Mouse (Mus musculus) forebrain, embryonic 10.5 days (tissue): ENCODE results near the gene Rbm19. TPM values are rescaled to one million over a fixed set of nuclear protein-coding genes. Genes with fewer than 3 reads are reported as not detected.
A peak's percentile ranks its signal among the peaks of the same experiment; 100 is the strongest.
"Not testable (repeated sequence)": the region's sequence is repeated elsewhere in the genome, so short reads cannot be mapped to it uniquely, and the experiment has no call there.

ENCODE experiments used
- DNase-seq: peaks from one replicate; pipeline ENCODE4 v3.0.0-alpha.2; 2017; ENCODE audit warnings: low spot score; ENCODE audit errors: extremely low spot score
- H3K27ac ChIP-seq: fragments of 300-500 bp; sonication (generic); 2 replicates; pipeline ENCODE4 v1.5.1; 2016; ENCODE audit warnings: mild to moderate bottlenecking
- H3K27me3 ChIP-seq: fragments of 300-500 bp; sonication (generic); 2 replicates; pipeline ENCODE4 v1.6.1; 2016; ENCODE audit warnings: mild to moderate bottlenecking; ENCODE audit not compliant: poor library complexity, severe bottlenecking
- H3K36me3 ChIP-seq: fragments of 300-500 bp; sonication (generic); replicated peaks from 2 replicates; pipeline ENCODE4 v1.6.1; 2016; ENCODE audit warnings: mild to moderate bottlenecking, moderate library complexity
- H3K4me1 ChIP-seq: fragments of 300-500 bp; sonication (generic); 2 replicates; pipeline ENCODE4 v1.6.1; 2016
- H3K4me3 ChIP-seq: fragments of 300-500 bp; sonication (generic); 2 replicates; pipeline ENCODE4 v1.5.1; 2016; ENCODE audit warnings: mild to moderate bottlenecking, moderate library complexity
- H3K9me3 ChIP-seq: fragments of 300-500 bp; sonication (generic); 2 replicates; pipeline ENCODE4 v1.6.1; 2016; ENCODE audit warnings: mild to moderate bottlenecking, moderate library complexity
- WGBS: fragments of 180-500 bp; shearing (Covaris S2); methylation state at CpG from one replicate; pipeline ENCODE4 v1.1.7; 2016; 5-methylcytosine and 5-hydroxymethylcytosine counted together
- polyA plus RNA-seq: library from polyadenylated mRNA; unstranded; fragments of >200 nt; fragmentation: Nextera tagmentation; extraction: Ambion mirVana; gene quantifications from 2 replicates; pipeline ENCODE4 v1.2.1, GENCODE M21; 2016

Rbm19 gene
- polyA plus RNA-seq, 1 experiment from 2014 or later: 38.4 TPM

- no peak overlapping the region for H3K27ac ChIP-seq
- 81% methylated on average over 12 of the region's 12 CpGs for WGBS
- no peak overlapping the region for H3K4me3 ChIP-seq
- H3K9me3 ChIP-seq: no peaks in the 10 kb centered on the region
- H3K27me3 ChIP-seq: no peaks in the 10 kb centered on the region
- H3K4me1 ChIP-seq: peaks cover 9% of the 10 kb centered on the region
- H3K36me3 ChIP-seq: peaks cover 11% of the 10 kb centered on the region
- DNase-seq: no peak
Observed at GRCm38 (mm10) chr5:120114361-120114760, 1.9 kb upstream of the Rbm19 start.

GRCm38 (mm10) chr5:120117161-120117560 lies 896 bp downstream of the Rbm19 start:
- 50% methylated on average over 3 of the region's 3 CpGs for WGBS
- Histone ChIP-seq H3K36me3 (peaks cover 39% of the 10 kb centered on the region), H3K4me3 (peak overlapping the region; percentile 91)
- H3K27me3 ChIP-seq, H3K4me1 ChIP-seq, H3K27ac ChIP-seq, DNase-seq, H3K9me3 ChIP-seq: not testable (repeated sequence)

DNA sequence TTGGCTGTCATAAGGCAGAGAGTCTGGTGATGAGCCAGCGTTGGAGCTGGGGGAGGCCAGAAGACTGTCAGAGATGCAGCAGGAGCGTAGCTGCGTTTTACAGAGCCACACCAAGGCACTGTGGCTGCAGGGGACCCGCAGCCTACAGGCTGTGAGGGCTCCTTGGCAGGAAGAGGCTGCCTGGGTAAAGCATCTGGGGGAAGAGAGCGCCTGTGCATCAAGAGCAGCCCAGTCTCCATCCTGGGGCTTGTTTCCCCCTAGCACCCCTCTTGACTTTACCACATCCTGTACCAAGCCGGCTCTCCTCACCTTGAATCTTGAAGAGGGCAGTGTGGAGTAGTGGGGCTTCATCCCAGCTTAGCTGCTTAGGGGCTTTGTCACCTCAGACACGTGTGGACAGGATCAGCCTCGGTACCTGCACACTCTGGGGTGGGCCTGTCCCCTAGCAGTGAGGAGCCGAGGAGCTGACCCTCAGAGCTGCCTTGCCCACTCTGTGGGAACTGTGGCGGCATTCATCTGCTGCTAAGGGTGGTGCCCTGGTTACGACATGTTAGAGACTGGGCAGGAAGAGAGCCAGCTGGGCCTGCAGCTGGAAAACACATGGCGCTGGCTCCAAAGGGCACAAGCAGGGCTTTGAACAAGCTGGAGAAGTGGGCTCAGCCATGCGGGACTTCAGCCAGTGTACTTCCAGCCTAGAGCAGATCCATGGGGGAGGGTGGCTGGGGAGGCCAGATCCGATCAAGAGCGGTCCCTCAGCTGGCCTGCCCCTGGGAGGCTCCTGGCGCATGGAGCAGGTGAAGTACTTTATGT lies 8.8 kb downstream of the Rbm19 start:
- no peaks in the 10 kb centered on the region for H3K27me3 ChIP-seq
- peaks cover 99% of the 10 kb centered on the region for H3K36me3 ChIP-seq
- no peak overlapping the region for H3K27ac ChIP-seq
- H3K4me1 ChIP-seq: no peaks in the 10 kb centered on the region
- H3K9me3 ChIP-seq: peaks cover 5% of the 10 kb centered on the region; the same call in 1 of the 2 replicates
- DNase-seq: no peak
- WGBS: 91% methylated on average over 16 of the region's 16 CpGs
- H3K4me3 ChIP-seq: no peak overlapping the region

- Histone ChIP-seq H3K36me3 (peaks cover 98% of the 10 kb centered on the region), H3K27ac (no peak overlapping the region), H3K9me3 (no peaks in the 10 kb centered on the region; the same call in 1 of the 2 replicates), H3K4me3 (no peak overlapping the region), H3K4me1 (0 out of 2 replicates have a peak, but pooled peaks cover 8% of the 10 kb centered on the region), H3K27me3 (no peaks in the 10 kb centered on the region)
- DNase-seq: no peak
- 56% methylated on average over 10 of the region's 10 CpGs for WGBS
Observed at GRCm38 (mm10) chr5:120127641-120128040, 11.4 kb downstream of the Rbm19 start.

GRCm38 (mm10) chr5:120128511-120128910 lies 12.2 kb downstream of the Rbm19 start:
- Histone ChIP-seq H3K36me3 (peaks cover 98% of the 10 kb centered on the region), H3K4me1 (0 out of 2 replicates have a peak, but pooled peaks cover 8% of the 10 kb centered on the region), H3K27ac (no peak overlapping the region), H3K27me3 (no peaks in the 10 kb centered on the region), H3K9me3 (no peaks in the 10 kb centered on the region; the same call in 1 of the 2 replicates), H3K4me3 (no peak overlapping the region)
- no peak for DNase-seq
- 91% methylated on average over 5 of the region's 5 CpGs for WGBS

DNA sequence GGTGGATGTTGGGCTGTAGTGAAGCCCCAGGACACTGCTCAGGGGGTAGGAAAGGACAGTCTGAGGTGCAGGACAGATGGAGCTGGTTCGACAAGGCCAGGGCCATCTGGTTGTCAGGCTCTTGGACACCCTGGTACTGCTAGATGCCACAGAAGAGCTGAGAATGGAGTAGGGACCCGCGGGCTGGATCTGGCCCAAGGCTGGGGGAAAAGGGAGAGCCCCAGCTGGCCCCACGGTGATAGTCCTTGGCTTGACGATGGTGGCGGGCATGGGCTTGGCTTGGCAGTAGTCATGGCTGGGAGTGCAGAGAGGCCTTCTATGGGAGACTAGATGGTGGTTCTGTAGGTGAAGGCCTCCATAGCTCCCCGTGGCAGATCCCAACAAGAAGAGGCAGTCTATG lies 12.8 kb downstream of the Rbm19 start:
- no peak overlapping the region for H3K4me3 ChIP-seq
- peaks cover 98% of the 10 kb centered on the region for H3K36me3 ChIP-seq
- H3K27ac ChIP-seq: no peak overlapping the region
- 0 out of 2 replicates have a peak, but pooled peaks cover 8% of the 10 kb centered on the region for H3K4me1 ChIP-seq
- no peaks in the 10 kb centered on the region for H3K27me3 ChIP-seq
- no peak for DNase-seq
- no peaks in the 10 kb centered on the region; the same call in 1 of the 2 replicates for H3K9me3 ChIP-seq
- 95% methylated on average over 7 of the region's 7 CpGs for WGBS

DNA sequence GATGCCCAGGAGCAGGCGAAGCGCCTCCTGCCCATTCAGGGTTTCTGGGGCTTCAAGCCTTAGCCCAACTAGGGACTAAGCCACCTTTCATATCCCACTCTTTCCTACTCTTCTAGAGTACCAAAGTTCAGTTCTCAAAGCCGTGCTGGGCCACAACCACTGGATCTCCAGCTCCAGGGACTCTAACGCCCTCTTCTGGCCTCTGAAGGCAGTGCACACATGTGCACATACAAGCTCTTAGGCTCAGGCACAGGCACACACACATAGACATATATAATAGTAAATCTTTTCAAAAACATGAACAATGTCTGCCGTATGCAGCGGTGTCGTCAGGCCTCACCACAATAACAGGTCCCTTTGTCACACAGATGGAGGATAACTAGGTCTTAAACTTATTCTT lies 13.5 kb downstream of the Rbm19 start:
- H3K27me3 ChIP-seq: no peaks in the 10 kb centered on the region
- H3K4me3 ChIP-seq: no peak overlapping the region
- H3K4me1 ChIP-seq: 0 out of 2 replicates have a peak, but pooled peaks cover 8% of the 10 kb centered on the region
- peaks cover 97% of the 10 kb centered on the region for H3K36me3 ChIP-seq
- DNase-seq: no peak
- 94% methylated on average over 7 of the region's 7 CpGs for WGBS
- no peak overlapping the region for H3K27ac ChIP-seq
- H3K9me3 ChIP-seq: no peaks in the 10 kb centered on the region; the same call in 1 of the 2 replicates

GRCm38 (mm10) chr5:120130163-120130562 lies 13.9 kb downstream of the Rbm19 start:
- H3K4me3 ChIP-seq: no peak overlapping the region
- no peak overlapping the region for H3K27ac ChIP-seq
- no peak for DNase-seq
- peaks cover 97% of the 10 kb centered on the region for H3K36me3 ChIP-seq
- 0 out of 2 replicates have a peak, but pooled peaks cover 8% of the 10 kb centered on the region for H3K4me1 ChIP-seq
- no peaks in the 10 kb centered on the region for H3K27me3 ChIP-seq
- H3K9me3 ChIP-seq: no peaks in the 10 kb centered on the region; the same call in 1 of the 2 replicates
- WGBS: 93% methylated on average over 2 of the region's 2 CpGs

DNA sequence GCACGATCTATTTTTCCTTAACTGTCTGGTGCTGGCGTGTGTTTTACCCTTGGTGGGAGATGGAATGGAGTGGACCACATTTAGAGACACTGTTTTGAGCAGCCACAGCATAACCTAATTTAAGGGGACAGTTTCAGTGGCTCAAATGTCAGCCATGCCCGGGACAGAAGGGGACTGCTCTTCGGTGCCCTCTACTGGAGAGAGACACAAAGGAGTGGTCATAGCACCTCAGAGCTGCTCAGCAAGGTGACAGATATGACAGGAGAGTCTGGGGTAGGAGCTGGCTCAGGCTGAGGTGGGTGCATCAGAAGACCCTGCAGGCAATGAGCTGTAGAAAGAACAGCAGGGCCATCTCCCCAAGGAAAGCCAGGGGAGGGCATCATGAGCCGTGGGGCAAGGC lies 15.3 kb downstream of the Rbm19 start:
- Histone ChIP-seq H3K36me3 (peaks cover 93% of the 10 kb centered on the region), H3K27me3 (no peaks in the 10 kb centered on the region), H3K4me3 (no peak overlapping the region), H3K4me1 (peaks cover 19% of the 10 kb centered on the region), H3K27ac (no peak overlapping the region), H3K9me3 (no peaks in the 10 kb centered on the region; the same call in 1 of the 2 replicates)
- 65% methylated on average over 5 of the region's 5 CpGs for WGBS
- no peak for DNase-seq

DNA sequence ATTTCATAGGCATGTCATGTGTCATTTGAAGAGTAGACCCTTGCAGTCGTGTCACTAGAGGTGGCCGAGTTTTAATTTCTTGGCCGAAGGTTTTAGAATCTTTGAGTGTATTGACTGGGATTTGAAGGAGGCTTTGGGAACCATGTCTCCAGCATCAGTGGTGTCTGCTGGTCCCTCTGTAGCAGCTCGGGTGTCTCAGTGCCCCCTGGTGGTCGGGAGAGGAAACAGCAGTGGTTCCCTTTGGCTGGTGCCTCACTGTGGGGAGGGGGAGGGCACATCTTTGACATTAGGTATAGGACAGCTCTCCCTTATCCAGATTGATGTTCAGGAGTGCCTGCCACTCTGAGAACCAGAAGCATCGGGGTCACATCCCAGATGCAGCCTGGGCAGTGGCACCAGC lies 17.7 kb downstream of the Rbm19 start:
- H3K36me3 ChIP-seq: peaks cover 84% of the 10 kb centered on the region
- 38% methylated on average over 6 of the region's 6 CpGs for WGBS

DNA sequence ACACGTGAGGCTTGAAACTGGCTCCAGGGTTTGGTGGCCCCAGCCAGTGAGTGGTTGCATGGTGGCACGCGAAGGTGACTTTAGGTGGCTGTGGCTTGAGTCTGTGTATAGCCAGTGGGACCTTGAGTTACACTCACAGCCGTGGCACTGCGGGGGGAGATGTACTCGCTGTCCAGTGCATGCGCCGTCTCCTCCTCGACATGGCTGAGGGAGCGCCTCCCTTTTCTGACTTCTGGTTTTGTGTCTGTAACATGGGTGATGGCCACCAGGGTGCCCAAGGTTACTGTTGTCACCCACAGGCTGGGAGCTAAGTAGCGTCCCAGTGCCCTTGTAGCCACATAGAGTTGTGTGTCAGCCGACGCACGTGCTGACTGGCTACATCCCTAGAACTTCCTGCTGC lies 19.1 kb downstream of the Rbm19 start:
- 92% methylated on average over 14 of the region's 14 CpGs for WGBS
- no peak for DNase-seq
- peak overlapping the region; percentile 72 for H3K27ac ChIP-seq
- no peak overlapping the region for H3K4me3 ChIP-seq
- no peaks in the 10 kb centered on the region for H3K9me3 ChIP-seq
- H3K4me1 ChIP-seq: peaks cover 22% of the 10 kb centered on the region
- peaks cover 72% of the 10 kb centered on the region for H3K36me3 ChIP-seq
- H3K27me3 ChIP-seq: no peaks in the 10 kb centered on the region

More for the DNA sequence above, 17.7 kb downstream of the Rbm19 start:
- peaks cover 22% of the 10 kb centered on the region for H3K4me1 ChIP-seq
- no peaks in the 10 kb centered on the region for H3K27me3 ChIP-seq
- no peak overlapping the region for H3K4me3 ChIP-seq
- peak; percentile 54 for DNase-seq
- H3K27ac ChIP-seq: no peak overlapping the region
- H3K9me3 ChIP-seq: no peaks in the 10 kb centered on the region; the same call in 1 of the 2 replicates

DNA sequence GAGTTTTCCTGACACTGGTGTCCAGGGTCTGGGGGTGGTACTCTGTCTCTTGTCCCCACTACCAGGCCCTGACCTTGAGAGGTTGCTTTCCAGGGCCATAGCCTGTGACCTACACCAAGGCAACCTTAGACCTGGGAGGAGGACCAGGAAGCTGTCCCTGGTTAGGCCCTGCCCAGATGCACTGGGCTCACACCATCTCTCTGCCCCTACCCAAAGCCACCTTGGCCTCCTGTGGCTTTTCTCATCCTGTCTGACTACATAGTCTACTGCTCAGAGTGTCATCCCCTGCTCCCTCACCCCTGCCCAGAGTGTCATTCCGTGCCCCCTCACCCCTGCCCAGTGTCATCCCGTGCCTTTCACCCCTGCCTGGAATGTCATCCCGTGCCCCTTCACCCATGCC lies 19.6 kb downstream of the Rbm19 start:
- 52% methylated on average over 3 of the region's 3 CpGs for WGBS
- peaks cover 72% of the 10 kb centered on the region for H3K36me3 ChIP-seq
- H3K4me3 ChIP-seq: no peak overlapping the region
- peaks cover 19% of the 10 kb centered on the region for H3K4me1 ChIP-seq
- H3K27me3 ChIP-seq: no peaks in the 10 kb centered on the region
- no peak for DNase-seq
- no peaks in the 10 kb centered on the region for H3K9me3 ChIP-seq
- H3K27ac ChIP-seq: peak overlapping the region; percentile 72

DNA sequence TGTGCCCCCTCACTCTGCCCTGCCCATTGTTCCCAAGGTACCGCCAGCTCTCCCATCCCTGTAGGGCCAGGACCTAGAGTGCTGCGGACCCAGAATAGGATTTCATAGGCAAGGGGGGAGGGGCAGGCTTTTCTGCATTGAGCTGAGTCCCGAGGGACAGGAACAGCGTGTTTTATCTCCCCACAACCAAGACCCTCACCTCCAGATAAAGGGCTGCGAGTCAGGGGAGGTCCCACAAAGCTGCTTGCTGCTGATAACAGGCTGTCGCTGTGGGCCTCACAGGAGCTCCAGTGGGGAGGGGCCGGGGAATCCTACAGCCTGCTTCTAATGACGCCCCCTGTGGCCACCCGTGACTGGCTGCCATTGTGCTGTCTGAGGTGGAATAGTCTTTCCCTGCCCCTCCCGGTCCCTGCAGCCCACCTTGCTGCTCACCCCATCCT lies 20.0 kb downstream of the Rbm19 start:
- DNase-seq: no peak
- Histone ChIP-seq H3K9me3 (no peaks in the 10 kb centered on the region), H3K27ac (peak overlapping the region; percentile 72), H3K4me3 (no peak overlapping the region), H3K36me3 (peaks cover 72% of the 10 kb centered on the region), H3K27me3 (no peaks in the 10 kb centered on the region), H3K4me1 (peaks cover 15% of the 10 kb centered on the region)
- 32% methylated on average over 10 of the region's 10 CpGs for WGBS
